Mouse (Mus musculus) limb, embryonic 14.5 days (tissue): ENCODE measurements at regions not wholly inside any gene's neighbourhood (a gene's known extent, or its start where the extent isn't known, plus 50 kb on each side); places are given as distances from the start of the nearest gene placed in this dataset.

Experiments
- ATAC-seq: fragments of 200-750 bp; cut with Nextera tagmentation; 2 replicates; pipeline ENCODE4 v1.8.0; 2017; ENCODE audit warnings: low read depth, moderate number of reproducible peaks, moderate TSS enrichment; ENCODE audit not compliant: low FRiP score
- DNase-seq: peaks from one replicate; pipeline ENCODE4 v3.0.0-alpha.2; 2015; ENCODE audit warnings: low spot score
- H3K27ac ChIP-seq: fragments of 300-500 bp; sonication (generic); replicated peaks from 2 replicates; pipeline ENCODE4 v1.5.1; 2014; ENCODE audit warnings: low read depth, mild to moderate bottlenecking, low read length, moderate library complexity, mixed read lengths
- H3K27me3 ChIP-seq: fragments of 300-500 bp; sonication (generic); 2 replicates; pipeline ENCODE4 v1.6.1; 2014; ENCODE audit warnings: low read length, mixed read lengths; ENCODE audit not compliant: control insufficient read depth, insufficient read depth
- H3K36me3 ChIP-seq: fragments of 300-500 bp; sonication (generic); 2 replicates; pipeline ENCODE4 v1.6.1; 2014; ENCODE audit warnings: mild to moderate bottlenecking, low read length, moderate library complexity, mixed read lengths; ENCODE audit not compliant: control insufficient read depth, insufficient read depth
- H3K4me1 ChIP-seq: fragments of 300-500 bp; sonication (generic); 2 replicates; pipeline ENCODE4 v1.6.1; 2014; ENCODE audit warnings: antibody characterized with exemption, low read length, mixed read lengths; ENCODE audit not compliant: control insufficient read depth, insufficient read depth
- H3K4me2 ChIP-seq: fragments of 300-500 bp; sonication (generic); replicated peaks from 2 replicates; pipeline ENCODE4 v1.6.1; 2014; ENCODE audit warnings: low read depth, mild to moderate bottlenecking, low read length, moderate library complexity; ENCODE audit not compliant: severe bottlenecking
- H3K4me3 ChIP-seq: fragments of 300-500 bp; sonication (generic); replicated peaks from 2 replicates; pipeline ENCODE4 v1.5.1; 2014; ENCODE audit warnings: low read length
- H3K9ac ChIP-seq: fragments of 300-500 bp; sonication (generic); 2 replicates; pipeline ENCODE4 v1.6.1; 2014; ENCODE audit warnings: mild to moderate bottlenecking, low read depth, low read length, moderate library complexity; ENCODE audit not compliant: severe bottlenecking
- H3K9me3 ChIP-seq: fragments of 300-500 bp; sonication (generic); 2 replicates; pipeline ENCODE4 v1.6.1; 2016; ENCODE audit warnings: low read length; ENCODE audit not compliant: control insufficient read depth
- POLR2A ChIP-seq: fragments of 200-500 bp; IDR thresholded peaks from 2 replicates; pipeline ENCODE4 v1.8.0; 2012; ENCODE audit warnings: inconsistent platforms, mild to moderate bottlenecking, moderate library complexity, borderline replicate concordance; ENCODE audit not compliant: insufficient read depth, insufficient read length; ENCODE audit errors: extremely low read depth
- WGBS: fragments of 180-500 bp; shearing (Covaris S2); extraction: QIAGEN DNeasy Blood & Tissue Kit; methylation state at CpG from one replicate; pipeline ENCODE4 v1.1.7; 2014; 5-methylcytosine and 5-hydroxymethylcytosine counted together

DNA sequence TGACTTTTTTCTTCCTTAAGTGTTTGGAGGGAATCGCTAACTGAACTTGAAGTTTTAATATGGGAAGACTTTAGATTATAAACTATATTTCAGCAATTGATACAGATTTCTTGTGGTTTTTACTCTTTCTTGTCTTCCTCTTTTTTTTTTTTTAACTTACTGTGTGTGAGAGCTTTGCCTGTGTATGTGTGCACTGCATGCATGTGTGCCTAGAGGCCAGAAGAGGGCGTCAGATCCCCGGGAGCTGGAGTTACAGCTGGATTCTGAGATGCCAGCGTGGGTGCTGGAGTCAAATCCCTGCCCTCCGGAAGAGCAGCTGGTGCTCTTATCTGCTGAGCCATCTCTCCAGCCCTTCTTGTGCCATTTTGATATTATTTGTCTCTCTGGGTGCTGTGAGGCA is 129.6 kb downstream of the Trim33 start:
- Histone ChIP-seq H3K9me3 (no peaks in the 10 kb centered on the region), H3K9ac (no peak overlapping the region), H3K4me1 (no peaks in the 10 kb centered on the region), H3K4me2 (no peak overlapping the region), H3K27me3 (no peaks in the 10 kb centered on the region), H3K27ac (no peak overlapping the region), H3K4me3 (no peak overlapping the region), H3K36me3 (no peaks in the 10 kb centered on the region)
- DNase-seq (no peak), ATAC-seq (no peak)
- no peak for TF ChIP-seq POLR2A
- WGBS = 85% methylated on average over 5 of the region's 5 CpGs

DNA sequence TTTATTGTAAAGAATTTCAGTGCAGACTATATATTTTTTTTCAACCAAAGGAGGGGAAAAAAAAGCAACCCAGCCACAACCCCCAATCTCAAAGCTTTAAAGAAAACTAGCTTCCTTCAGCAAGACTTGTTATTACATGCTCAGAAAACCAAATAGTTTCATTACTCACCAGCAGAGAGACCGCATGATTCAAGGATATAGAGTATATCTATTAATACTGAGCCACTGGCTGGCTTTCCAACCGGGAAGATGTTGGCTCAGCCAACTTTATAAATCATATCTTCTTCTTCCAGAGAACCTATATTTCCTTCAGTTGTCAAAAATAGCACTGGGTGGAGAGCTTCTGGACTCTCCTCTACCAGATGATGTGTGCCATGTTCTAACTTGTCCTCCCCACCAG is 133.2 kb downstream of the Trim33 start:
- WGBS = 53% methylated on average over 2 of the region's 2 CpGs
- TF ChIP-seq POLR2A = no peak
- Histone ChIP-seq H3K4me3 (no peak overlapping the region), H3K27me3 (no peaks in the 10 kb centered on the region), H3K9ac (no peak overlapping the region), H3K9me3 (no peaks in the 10 kb centered on the region), H3K4me1 (no peaks in the 10 kb centered on the region), H3K27ac (no peak overlapping the region), H3K36me3 (no peaks in the 10 kb centered on the region), H3K4me2 (no peak overlapping the region)
- no peak for DNase-seq
- ATAC-seq = no peak

DNA sequence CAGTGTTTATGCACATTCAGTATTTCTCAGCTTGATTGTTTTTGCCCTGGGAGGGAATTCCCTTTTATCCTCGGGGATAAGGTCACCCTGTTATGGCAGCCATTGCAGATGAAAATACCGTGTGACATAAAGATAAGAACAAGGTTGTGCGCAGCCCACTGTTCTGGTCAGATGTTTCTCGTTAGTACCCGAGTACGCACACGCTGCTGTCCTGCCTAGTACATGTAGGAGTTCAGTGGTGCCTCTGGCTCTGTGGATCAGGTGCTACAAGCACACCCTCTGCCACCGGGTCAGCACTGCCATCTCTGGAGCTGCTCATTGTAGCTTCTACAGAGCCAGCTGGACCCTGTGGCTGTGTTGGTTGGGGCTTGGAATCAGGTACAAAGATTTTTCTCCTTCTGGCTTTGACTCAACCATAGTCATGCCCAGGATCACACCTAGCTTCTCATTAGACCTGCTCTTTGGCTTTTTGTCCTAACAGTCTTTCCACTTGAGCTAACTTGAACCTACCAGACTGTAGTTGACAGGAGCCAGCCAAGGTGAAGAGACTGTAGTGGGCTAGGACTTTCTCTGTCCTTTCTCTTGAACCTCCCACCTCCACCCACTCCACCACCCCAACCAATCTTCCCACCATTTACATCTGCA is 136.1 kb downstream of the Trim33 start:
- H3K4me3 ChIP-seq = no peak overlapping the region
- DNase-seq (no peak), ATAC-seq (no peak)
- H3K9me3 ChIP-seq = no peaks in the 10 kb centered on the region
- H3K9ac ChIP-seq = no peak overlapping the region
- H3K4me1 ChIP-seq = peaks cover 11% of the 10 kb centered on the region
- no peaks in the 10 kb centered on the region for H3K36me3 ChIP-seq
- no peaks in the 10 kb centered on the region for H3K27me3 ChIP-seq
- no peak for TF ChIP-seq POLR2A
- 22% methylated on average over 8 of the region's 8 CpGs for WGBS
- H3K27ac ChIP-seq = no peak overlapping the region
- no peak overlapping the region for H3K4me2 ChIP-seq

DNA sequence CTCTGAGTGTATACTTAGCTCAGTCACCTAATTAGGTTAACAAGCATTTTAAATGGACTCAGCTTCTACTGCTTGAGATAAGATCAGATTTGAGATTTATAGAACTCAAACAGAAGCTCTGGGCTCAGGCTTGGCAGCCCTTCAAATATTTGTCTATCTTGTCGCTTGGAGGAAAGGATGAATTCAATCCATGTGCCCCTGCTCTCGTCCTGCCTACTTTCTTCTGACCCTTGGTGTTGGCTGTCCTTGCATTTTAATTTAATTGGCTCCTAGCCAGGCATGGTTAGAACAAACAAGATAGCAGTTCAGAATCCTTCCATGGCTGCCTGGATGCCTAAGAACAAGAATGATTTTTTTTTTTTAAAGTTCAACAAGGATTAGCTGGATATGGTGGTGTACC is 137.2 kb downstream of the Trim33 start:
- Histone ChIP-seq H3K27ac (no peak overlapping the region), H3K4me3 (no peak overlapping the region), H3K4me2 (no peak overlapping the region), H3K27me3 (no peaks in the 10 kb centered on the region), H3K36me3 (no peaks in the 10 kb centered on the region), H3K4me1 (peaks cover 21% of the 10 kb centered on the region), H3K9ac (no peak overlapping the region), H3K9me3 (no peaks in the 10 kb centered on the region)
- 38% methylated on average over 2 of the region's 2 CpGs for WGBS
- no peak for TF ChIP-seq POLR2A
- DNase-seq (no peak), ATAC-seq (no peak)

DNA sequence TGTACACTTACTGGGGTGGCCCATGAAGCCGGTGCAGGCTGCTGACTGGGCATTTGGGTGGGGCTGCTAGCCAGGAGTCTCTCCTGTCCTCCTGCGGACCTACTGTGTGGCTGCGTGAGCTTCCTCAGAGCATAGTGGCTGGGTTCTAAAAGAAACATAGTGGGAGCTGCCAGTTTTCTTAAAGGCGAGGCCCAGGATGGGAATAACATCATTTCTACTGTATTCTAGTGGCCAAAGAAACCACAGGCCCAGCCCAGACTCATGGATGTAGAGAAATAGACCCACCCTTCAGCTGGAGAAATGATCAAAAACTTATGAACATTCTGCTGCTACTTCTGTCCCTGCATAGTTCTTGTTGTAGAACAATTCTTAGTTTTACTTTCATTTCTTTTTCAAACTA is 138.7 kb downstream of the Trim33 start:
- 92% methylated on average over 4 of the region's 4 CpGs for WGBS
- no peak for TF ChIP-seq POLR2A

More for the DNA sequence above, 138.7 kb downstream of the Trim33 start:
- Histone ChIP-seq H3K4me3 (no peak overlapping the region), H3K9me3 (no peaks in the 10 kb centered on the region), H3K4me1 (peaks cover 27% of the 10 kb centered on the region), H3K27me3 (no peaks in the 10 kb centered on the region), H3K4me2 (no peak overlapping the region), H3K36me3 (no peaks in the 10 kb centered on the region), H3K27ac (no peak overlapping the region), H3K9ac (no peak overlapping the region)
- ATAC-seq (no peak), DNase-seq (no peak)
